Mouse (Mus musculus) embryonic stem cell, embryonic (primary cell): ENCODE measurements around the gene Uhrf1bp1.

Source experiments
- CTCF ChIA-PET, 4 experiments: fragments of 300-600 bp in 2 of 4; fragments of 350-600 bp in 2 of 4; sonication (Branson Sonifier 250); formaldehyde crosslinking; loops; one replicate each; lab custom pipeline; 2022; ENCODE audit warnings: inconsistent platforms in 2 of 4; lab: Charles Lee
- POLR2A ChIA-PET, 4 experiments: fragments of 300-600 bp in 2 of 4; fragments of 350-600 bp in 2 of 4; sonication (Branson Sonifier 250); formaldehyde crosslinking; loops; one replicate each; lab custom pipeline; 2022; ENCODE audit warnings: antibody characterized with exemption in 4 of 4, inconsistent platforms in 1 of 4; lab: Charles Lee

The Uhrf1bp1 gene

GRCm38 (mm10) chr17:27922174-27922712 is 66.0 kb downstream of the Uhrf1bp1 start:
- CTCF ChIA-PET, result no interaction called here

GRCm38 (mm10) chr17:27925054-27925453 is 68.8 kb downstream of the Uhrf1bp1 start:
- POLR2A ChIA-PET, result interaction anchor here in 1 of 4 experiments (2.8 kb wide), 1 partner anchor 15 kb away, joined by 11 read pairs; the partner anchor contains the start of genes Anks1 and Taf11
- CTCF ChIA-PET, result interaction anchor here in 2 of 4 experiments (0.6 to 0.7 kb wide), 3 partner anchors 343 to 787 kb away, joined by 3 to 9 read pairs (median 3); no protein-coding TSS in a partner anchor

More at GRCm38 (mm10) chr17:27922174-27922712, 66.0 kb downstream of the Uhrf1bp1 start:
- POLR2A ChIA-PET, result interaction anchor here in 2 of 4 experiments (0.6 to 2.3 kb wide), 4 partner anchors 10 to 19 kb away, joined by 3 to 9 read pairs (median 3); no protein-coding TSS in a partner anchor

GRCm38 (mm10) chr17:27925504-27925903 is 69.3 kb downstream of the Uhrf1bp1 start:
- POLR2A ChIA-PET, result interaction anchor here in 2 of 4 experiments (0.6 to 2.8 kb wide), 2 partner anchors 16 to 187 kb away, joined by 4 to 11 read pairs; partner anchors contain the start of genes Anks1 (in 1 of the 2) and Taf11 (in 1 of the 2)
- CTCF ChIA-PET, result interaction anchor here in 2 of 4 experiments (0.6 to 0.8 kb wide), 5 partner anchors 44 to 541 kb away, joined by 3 to 6 read pairs (median 3); no protein-coding TSS in a partner anchor

GRCm38 (mm10) chr17:27930291-27930690 is 74.0 kb downstream of the Uhrf1bp1 start:
- CTCF ChIA-PET, result interaction anchor here in 2 of 4 experiments (0.6 to 0.9 kb wide), 2 partner anchors 118 to 165 kb away, joined by 3 read pairs; no protein-coding TSS in a partner anchor
- POLR2A ChIA-PET, result interaction anchor here in 2 of 4 experiments (0.8 to 1.6 kb wide), 3 partner anchors 20 to 314 kb away, joined by 3 read pairs; no protein-coding TSS in a partner anchor

- ChIA-PET CTCF (no interaction called here), POLR2A (interaction anchor here in 1 of 4 experiments (0.6 to 1.2 kb wide), 2 partner anchors 10 to 321 kb away, joined by 3 to 6 read pairs; no protein-coding TSS in a partner anchor)
These were observed 75.6 kb downstream of the Uhrf1bp1 start for GRCm38 (mm10) chr17:27931826-27932225.

- CTCF ChIA-PET, result interaction anchor here in 2 of 4 experiments (0.6 to 1.7 kb wide), 3 partner anchors 35 to 114 kb away, joined by 3 to 4 read pairs (median 3); no protein-coding TSS in a partner anchor
- POLR2A ChIA-PET, result interaction anchor here in 1 of 4 experiments (1.0 kb wide), 1 partner anchor 8 kb away, joined by 3 read pairs; no protein-coding TSS in a partner anchor
These were observed 78.1 kb downstream of the Uhrf1bp1 start for GRCm38 (mm10) chr17:27934136-27934910.

GRCm38 (mm10) chr17:27935091-27935490 is 78.8 kb downstream of the Uhrf1bp1 start:
- ChIA-PET CTCF (interaction anchor here in 1 of 4 experiments (0.9 to 1.7 kb wide), 2 partner anchors 34 to 114 kb away, joined by 3 to 4 read pairs; no protein-coding TSS in a partner anchor), POLR2A (interaction anchor here in 1 of 4 experiments (1.0 kb wide), 1 partner anchor 8 kb away, joined by 3 read pairs; no protein-coding TSS in a partner anchor)

GRCm38 (mm10) chr17:27937054-27937615 is 80.9 kb downstream of the Uhrf1bp1 start:
- ChIA-PET CTCF (interaction anchor here in 3 of 4 experiments (0.5 to 1.4 kb wide), 4 partner anchors 9 to 914 kb away, joined by 3 to 5 read pairs (median 4); no protein-coding TSS in a partner anchor), POLR2A (interaction anchor here in 2 of 4 experiments (0.6 to 2.8 kb wide), 13 partner anchors 10 to 137 kb away, joined by 3 to 9 read pairs (median 4); no protein-coding TSS in a partner anchor)

- ChIA-PET CTCF (interaction anchor here in 3 of 4 experiments (0.6 to 0.7 kb wide), 4 partner anchors 34 to 330 kb away, joined by 4 to 14 read pairs (median 6); no protein-coding TSS in a partner anchor), POLR2A (interaction anchor here (0.5 to 2.8 kb wide), 13 partner anchors 10 to 318 kb away, joined by 3 to 9 read pairs (median 4); partner anchors contain the start of genes Taf11 (in 2 of the 4) and Anks1 (in 1 of the 4))
These were observed 82.0 kb downstream of the Uhrf1bp1 start for GRCm38 (mm10) chr17:27938121-27938754.

GRCm38 (mm10) chr17:27939028-27939427 is 82.8 kb downstream of the Uhrf1bp1 start:
- ChIA-PET POLR2A (interaction anchor here in 2 of 4 experiments (1.5 to 1.9 kb wide), 3 partner anchors 9 to 128 kb away, joined by 3 to 8 read pairs (median 7); no protein-coding TSS in a partner anchor), CTCF (interaction anchor here in 1 of 4 experiments (0.6 kb wide), 1 partner anchor 329 kb away, joined by 5 read pairs; no protein-coding TSS in a partner anchor)

- ChIA-PET POLR2A (interaction anchor here (0.6 to 1.9 kb wide), 27 partner anchors 9 to 1462 kb away, joined by 3 to 7 read pairs (median 3); partner anchors contain the start of genes Anks1 (in 1 of the 4), D17Wsu92e (in 1 of the 4), Hmga1 (in 1 of the 4) and Taf11 (in 1 of the 4)), CTCF (interaction anchor here in 2 of 4 experiments (0.6 to 1.0 kb wide), 3 partner anchors 14 to 108 kb away, joined by 3 to 5 read pairs (median 3); no protein-coding TSS in a partner anchor)
These were observed 84.1 kb downstream of the Uhrf1bp1 start for GRCm38 (mm10) chr17:27940352-27940751.

- ChIA-PET CTCF (interaction anchor here in 2 of 4 experiments (0.6 kb wide), 2 partner anchors 104 to 690 kb away, joined by 3 to 4 read pairs; no protein-coding TSS in a partner anchor), POLR2A (interaction anchor here in 3 of 4 experiments (0.7 to 1.9 kb wide), 9 partner anchors 8 to 310 kb away, joined by 3 to 7 read pairs (median 4); partner anchors contain the start of genes Anks1 (in 1 of the 3) and Taf11 (in 1 of the 3))
These were observed 84.9 kb downstream of the Uhrf1bp1 start for GRCm38 (mm10) chr17:27941178-27941577.

- ChIA-PET CTCF (interaction anchor here in 2 of 4 experiments (0.6 kb wide), 2 partner anchors 104 to 691 kb away, joined by 3 to 4 read pairs; no protein-coding TSS in a partner anchor), POLR2A (interaction anchor here in 3 of 4 experiments (1.1 to 1.9 kb wide), 3 partner anchors 8 to 43 kb away, joined by 3 to 5 read pairs (median 4); no protein-coding TSS in a partner anchor)
These were observed 85.5 kb downstream of the Uhrf1bp1 start for GRCm38 (mm10) chr17:27941698-27942097.

GRCm38 (mm10) chr17:27942131-27942530 is 85.9 kb downstream of the Uhrf1bp1 start:
- CTCF ChIA-PET, result interaction anchor here in 3 of 4 experiments (0.6 to 0.7 kb wide), 3 partner anchors 105 to 691 kb away, joined by 3 to 4 read pairs (median 3); no protein-coding TSS in a partner anchor
- POLR2A ChIA-PET, result interaction anchor here in 2 of 4 experiments (0.5 to 1.5 kb wide), 4 partner anchors 8 to 1141 kb away, joined by 3 to 5 read pairs (median 4); no protein-coding TSS in a partner anchor

- ChIA-PET CTCF (interaction anchor here in 3 of 4 experiments (0.6 to 1.4 kb wide), 6 partner anchors 9 to 1527 kb away, joined by 3 to 8 read pairs (median 4); no protein-coding TSS in a partner anchor), POLR2A (interaction anchor here in 1 of 4 experiments (0.6 kb wide), 2 partner anchors 404 to 617 kb away, joined by 4 to 5 read pairs; no protein-coding TSS in a partner anchor)
These were observed 89.4 kb downstream of the Uhrf1bp1 start for GRCm38 (mm10) chr17:27945546-27946216.
